Mouse (Mus musculus) hindbrain, embryonic 16.5 days (tissue): ENCODE results near the gene Foxp1. TPM values are rescaled to one million over a fixed set of nuclear protein-coding genes. Genes with fewer than 3 reads are reported as not detected.

Experiments
- ATAC-seq: fragments of 200-750 bp; cut with Nextera tagmentation; 2 replicates; pipeline ENCODE4 v1.8.0; 2017; ENCODE audit warnings: moderate TSS enrichment, moderate library complexity
- H3K27ac ChIP-seq: fragments of 300-500 bp; sonication (generic); 2 replicates; pipeline ENCODE4 v1.5.1; 2014; ENCODE audit warnings: low read depth, mild to moderate bottlenecking, control low read depth, low read length, moderate library complexity
- H3K27me3 ChIP-seq: fragments of 300-500 bp; sonication (generic); replicated peaks from 2 replicates; pipeline ENCODE4 v1.6.1; 2014; ENCODE audit warnings: low read length; ENCODE audit not compliant: control insufficient read depth, insufficient read depth
- H3K36me3 ChIP-seq: fragments of 300-500 bp; sonication (generic); 2 replicates; pipeline ENCODE4 v1.6.1; 2014; ENCODE audit warnings: mild to moderate bottlenecking, low read length, moderate library complexity, mixed read lengths; ENCODE audit not compliant: control insufficient read depth, insufficient read depth
- H3K4me1 ChIP-seq: fragments of 300-500 bp; sonication (generic); 2 replicates; pipeline ENCODE4 v1.6.1; 2014; ENCODE audit warnings: low read depth, low read length; ENCODE audit not compliant: control insufficient read depth, insufficient read depth
- H3K4me2 ChIP-seq: fragments of 300-500 bp; sonication (generic); 2 replicates; pipeline ENCODE4 v1.6.1; 2014; ENCODE audit warnings: mild to moderate bottlenecking, low read length, control low read depth, moderate library complexity
- H3K4me3 ChIP-seq: fragments of 300-500 bp; sonication (generic); 2 replicates; pipeline ENCODE4 v1.5.1; 2014; ENCODE audit warnings: mild to moderate bottlenecking, low read length, control low read depth, moderate library complexity
- H3K9ac ChIP-seq: fragments of 300-500 bp; sonication (generic); 2 replicates; pipeline ENCODE4 v1.6.1; 2014; ENCODE audit warnings: low read depth, mild to moderate bottlenecking, control low read depth, low read length, moderate library complexity
- H3K9me3 ChIP-seq: fragments of 300-500 bp; sonication (generic); 2 replicates; pipeline ENCODE4 v1.6.1; 2014; ENCODE audit warnings: mild to moderate bottlenecking, low read length, moderate library complexity; ENCODE audit not compliant: control insufficient read depth
- WGBS: fragments of 180-500 bp; shearing (Covaris S2); extraction: QIAGEN DNeasy Blood & Tissue Kit; methylation state at CpG from one replicate; pipeline ENCODE4 v1.1.7; 2014; 5-methylcytosine and 5-hydroxymethylcytosine counted together
- polyA plus RNA-seq: library from polyadenylated mRNA; unstranded; fragments of >200 nt; fragmentation: Nextera tagmentation; extraction: Ambion mirVana; gene quantifications from 2 replicates; pipeline ENCODE4 v1.2.1, GENCODE M21; 2015

Foxp1 gene
- polyA plus RNA-seq, 1 experiment from 2014 or later, result 47.8 TPM

GRCm38 (mm10) chr6:98936377-98936776 lies 586.1 kb downstream of the Foxp1 start:
- Histone ChIP-seq H3K4me3 (no peak overlapping the region), H3K4me1 (no peaks in the 10 kb centered on the region), H3K36me3 (no peaks in the 10 kb centered on the region), H3K27ac (no peak overlapping the region), H3K27me3 (no peaks in the 10 kb centered on the region), H3K4me2 (no peak overlapping the region), H3K9ac (no peak overlapping the region), H3K9me3 (no peaks in the 10 kb centered on the region)
- peak; percentile 34; the same call in 1 of the 2 replicates for ATAC-seq
- 59% methylated on average over 3 of the region's 3 CpGs for WGBS

GRCm38 (mm10) chr6:98935169-98935568 lies 587.4 kb downstream of the Foxp1 start:
- H3K9ac ChIP-seq, result no peak overlapping the region
- no peak for ATAC-seq
- no peak overlapping the region for H3K4me3 ChIP-seq
- H3K4me1 ChIP-seq, result peaks cover 4% of the 10 kb centered on the region; the same call in 1 of the 2 replicates
- H3K27me3 ChIP-seq, result no peaks in the 10 kb centered on the region
- H3K9me3 ChIP-seq, result no peaks in the 10 kb centered on the region
- H3K36me3 ChIP-seq, result no peaks in the 10 kb centered on the region
- no peak overlapping the region for H3K4me2 ChIP-seq
- WGBS, result 95% methylated on average over 8 of the region's 8 CpGs
- H3K27ac ChIP-seq, result no peak overlapping the region

- Histone ChIP-seq H3K4me3 (no peak overlapping the region), H3K4me2 (no peak overlapping the region), H3K27ac (no peak overlapping the region), H3K9me3 (no peaks in the 10 kb centered on the region), H3K4me1 (peaks cover 4% of the 10 kb centered on the region; the same call in 1 of the 2 replicates), H3K27me3 (no peaks in the 10 kb centered on the region), H3K9ac (no peak overlapping the region), H3K36me3 (no peaks in the 10 kb centered on the region)
- 88% methylated on average over 10 of the region's 10 CpGs for whole genome bisulfite sequencing
- ATAC-seq, result no peak
Observed at GRCm38 (mm10) chr6:98934381-98934780, 588.1 kb downstream of the Foxp1 start.

GRCm38 (mm10) chr6:98933135-98933724 lies 589.3 kb downstream of the Foxp1 start:
- Histone ChIP-seq H3K4me2 (0 out of 2 replicates have a peak overlapping the region, but pooled peaks have one; percentile 10), H3K27ac (no peak overlapping the region), H3K36me3 (no peaks in the 10 kb centered on the region), H3K4me1 (peaks cover 4% of the 10 kb centered on the region; the same call in 1 of the 2 replicates), H3K4me3 (no peak overlapping the region), H3K27me3 (no peaks in the 10 kb centered on the region), H3K9me3 (no peaks in the 10 kb centered on the region), H3K9ac (no peak overlapping the region)
- ATAC-seq, result no peak
- WGBS, result 53% methylated on average over 18 of the region's 18 CpGs

- WGBS, result 71% methylated on average over 8 of the region's 8 CpGs
- H3K4me1 ChIP-seq, result peaks cover 4% of the 10 kb centered on the region; the same call in 1 of the 2 replicates
Observed at GRCm38 (mm10) chr6:98931881-98932540, 590.5 kb downstream of the Foxp1 start.

GRCm38 (mm10) chr6:98930652-98931300 lies 591.7 kb downstream of the Foxp1 start:
- no peaks in the 10 kb centered on the region for H3K27me3 ChIP-seq
- WGBS, result 29% methylated on average over 15 of the region's 15 CpGs
- H3K36me3 ChIP-seq, result no peaks in the 10 kb centered on the region
- H3K9ac ChIP-seq, result no peak overlapping the region
- peak; percentile 77 for ATAC-seq
- no peak overlapping the region for H3K27ac ChIP-seq
- H3K4me2 ChIP-seq, result no peak overlapping the region
- peaks cover 4% of the 10 kb centered on the region; the same call in 1 of the 2 replicates for H3K4me1 ChIP-seq
- H3K9me3 ChIP-seq, result no peaks in the 10 kb centered on the region
- H3K4me3 ChIP-seq, result no peak overlapping the region

More at GRCm38 (mm10) chr6:98931881-98932540, 590.5 kb downstream of the Foxp1 start:
- no peak for ATAC-seq
- no peak overlapping the region for H3K4me3 ChIP-seq
- no peaks in the 10 kb centered on the region for H3K9me3 ChIP-seq
- H3K9ac ChIP-seq, result no peak overlapping the region
- no peaks in the 10 kb centered on the region for H3K27me3 ChIP-seq
- H3K36me3 ChIP-seq, result no peaks in the 10 kb centered on the region
- H3K4me2 ChIP-seq, result no peak overlapping the region
- H3K27ac ChIP-seq, result no peak overlapping the region

- WGBS, result 53% methylated on average over 8 of the region's 8 CpGs
- H3K9ac ChIP-seq, result no peak overlapping the region
- no peak for ATAC-seq
- H3K4me2 ChIP-seq, result no peak overlapping the region
- no peaks in the 10 kb centered on the region for H3K9me3 ChIP-seq
- no peaks in the 10 kb centered on the region for H3K27me3 ChIP-seq
- no peak overlapping the region for H3K4me3 ChIP-seq
- no peaks in the 10 kb centered on the region for H3K36me3 ChIP-seq
- H3K27ac ChIP-seq, result no peak overlapping the region
- peaks cover 4% of the 10 kb centered on the region; the same call in 1 of the 2 replicates for H3K4me1 ChIP-seq
Observed at GRCm38 (mm10) chr6:98928365-98928764, 594.2 kb downstream of the Foxp1 start.

- Histone ChIP-seq H3K4me2 (no peak overlapping the region), H3K4me3 (no peak overlapping the region), H3K36me3 (no peaks in the 10 kb centered on the region), H3K27ac (no peak overlapping the region), H3K9ac (no peak overlapping the region), H3K9me3 (no peaks in the 10 kb centered on the region), H3K27me3 (no peaks in the 10 kb centered on the region), H3K4me1 (no peaks in the 10 kb centered on the region)
- no peak for ATAC-seq
- 97% methylated on average over 6 of the region's 6 CpGs for WGBS
Observed at GRCm38 (mm10) chr6:98901259-98901658, 621.3 kb downstream of the Foxp1 start.

- H3K9me3 ChIP-seq, result no peaks in the 10 kb centered on the region
- no peak for ATAC-seq
- no peak overlapping the region for H3K9ac ChIP-seq
- no peak overlapping the region for H3K27ac ChIP-seq
- H3K36me3 ChIP-seq, result no peaks in the 10 kb centered on the region
- no peaks in the 10 kb centered on the region; the same call in 1 of the 2 replicates for H3K27me3 ChIP-seq
- H3K4me3 ChIP-seq, result no peak overlapping the region
- no peaks in the 10 kb centered on the region for H3K4me1 ChIP-seq
- 82% methylated on average over 1 of the region's 1 CpGs for WGBS
- no peak overlapping the region for H3K4me2 ChIP-seq
Observed at GRCm38 (mm10) chr6:98878208-98878607, 644.3 kb downstream of the Foxp1 start.
